Mouse (Mus musculus): ENCODE measurements around the gene Cbx5.

DNA sequence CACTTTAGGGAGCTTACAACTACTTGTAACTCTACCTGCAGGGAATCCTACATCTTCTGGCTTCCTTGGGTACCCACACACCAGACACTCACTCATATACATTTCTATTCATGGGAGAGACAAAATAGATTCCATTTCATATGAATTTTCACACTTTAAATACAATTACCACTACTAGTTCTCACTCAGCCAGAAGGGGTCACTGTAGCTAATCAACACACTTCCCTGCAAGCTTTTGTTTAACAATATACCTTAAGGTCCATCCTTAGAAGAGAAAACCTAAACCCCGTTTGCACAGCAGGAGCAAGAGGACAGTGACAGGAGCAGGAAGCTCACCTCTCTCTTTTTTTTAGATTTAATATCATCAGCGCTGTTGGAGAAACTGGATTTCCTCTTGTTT is 34.5 kb downstream of the Cbx5 start:
- TF ChIP-seq POLR2A (IDR thresholded peaks at IDR 0.05; ENCODE audit: insufficient read depth, low read depth, low read length) (no peak), CTCF (IDR thresholded peaks at IDR 0.05; ENCODE audit: insufficient read depth, low read depth, low read length) (no peak)

Measured in olfactory bulb, adult 2 months (tissue).